Mouse (Mus musculus) forebrain, embryonic 14.5 days (tissue): ENCODE results near the gene Cd300lg. TPM values are rescaled to one million over a fixed set of nuclear protein-coding genes. Genes with fewer than 3 reads are reported as not detected.
A peak's percentile ranks its signal among the peaks of the same experiment; 100 is the strongest.

Source experiments
- ATAC-seq: fragments of 200-750 bp; cut with Nextera tagmentation; 2 replicates; pipeline ENCODE4 v1.8.0; 2017; ENCODE audit warnings: mild to moderate bottlenecking, moderate library complexity
- DNase-seq: peaks from one replicate; pipeline ENCODE4 v3.0.0-alpha.2; 2015; ENCODE audit warnings: low spot score
- H3K27ac ChIP-seq: fragments of 300-500 bp; sonication (generic); 2 replicates; pipeline ENCODE4 v1.5.1; 2014; ENCODE audit warnings: low read depth, mild to moderate bottlenecking, control low read depth, low read length, moderate library complexity
- H3K27me3 ChIP-seq: fragments of 300-500 bp; sonication (generic); replicated peaks from 2 replicates; pipeline ENCODE4 v1.6.1; 2014; ENCODE audit warnings: low read length, control low read depth, mixed read lengths; ENCODE audit not compliant: control insufficient read depth, insufficient read depth
- H3K36me3 ChIP-seq: fragments of 300-500 bp; sonication (generic); 2 replicates; pipeline ENCODE4 v1.6.1; 2014; ENCODE audit warnings: low read length, control low read depth; ENCODE audit not compliant: control insufficient read depth, insufficient read depth
- H3K4me1 ChIP-seq: fragments of 300-500 bp; sonication (generic); 2 replicates; pipeline ENCODE4 v1.6.1; 2014; ENCODE audit warnings: antibody characterized with exemption, low read length, control low read depth; ENCODE audit not compliant: control insufficient read depth, insufficient read depth
- H3K4me2 ChIP-seq: fragments of 300-500 bp; sonication (generic); 2 replicates; pipeline ENCODE4 v1.6.1; 2014; ENCODE audit warnings: mild to moderate bottlenecking, control low read depth, low read length
- H3K4me3 ChIP-seq: fragments of 300-500 bp; sonication (generic); 2 replicates; pipeline ENCODE4 v1.5.1; 2014; ENCODE audit warnings: low read depth, low read length, control low read depth
- H3K9ac ChIP-seq: fragments of 300-500 bp; sonication (generic); 2 replicates; pipeline ENCODE4 v1.6.1; 2014; ENCODE audit warnings: mild to moderate bottlenecking, low read length, control low read depth, moderate library complexity
- H3K9me3 ChIP-seq: fragments of 300-500 bp; sonication (generic); replicated peaks from 2 replicates; pipeline ENCODE4 v1.6.1; 2016; ENCODE audit warnings: low read length, control low read depth, mixed read lengths; ENCODE audit not compliant: control insufficient read depth
- WGBS: fragments of 180-500 bp; shearing (Covaris S2); extraction: QIAGEN DNeasy Blood & Tissue Kit; methylation state at CpG from one replicate; pipeline ENCODE4 v1.1.7; 2014; 5-methylcytosine and 5-hydroxymethylcytosine counted together
- polyA plus RNA-seq: library from polyadenylated mRNA; unstranded; fragments of >200 nt; fragmentation: Nextera tagmentation; extraction: Ambion mirVana; gene quantifications from 2 replicates; pipeline ENCODE4 v1.2.1, GENCODE M21; 2014

Gene Cd300lg
- polyA plus RNA-seq, 1 experiment from 2014 or later: not detected

- DNase-seq (no peak), ATAC-seq (no peak)
- H3K4me2 ChIP-seq: no peak overlapping the region
- H3K9ac ChIP-seq: no peak overlapping the region
- H3K9me3 ChIP-seq: no peaks in the 10 kb centered on the region
- peaks cover 23% of the 10 kb centered on the region for H3K36me3 ChIP-seq
- no peaks in the 10 kb centered on the region for H3K27me3 ChIP-seq
- 58% methylated on average over 5 of the region's 5 CpGs for WGBS
- no peak overlapping the region for H3K27ac ChIP-seq
- peaks cover 17% of the 10 kb centered on the region for H3K4me1 ChIP-seq
- no peak overlapping the region for H3K4me3 ChIP-seq
These were observed 20.1 kb upstream of the Cd300lg start for GRCm38 (mm10) chr11:102021196-102021595.

GRCm38 (mm10) chr11:102023406-102023805 is 17.9 kb upstream of the Cd300lg start:
- 82% methylated on average over 13 of the region's 13 CpGs for WGBS
- H3K9me3 ChIP-seq: no peaks in the 10 kb centered on the region
- ATAC-seq: no peak
- H3K36me3 ChIP-seq: peaks cover 7% of the 10 kb centered on the region; the same call in 1 of the 2 replicates
- H3K27ac ChIP-seq: no peak overlapping the region
- no peak overlapping the region for H3K4me3 ChIP-seq
- no peak for DNase-seq
- H3K4me1 ChIP-seq: peaks cover 28% of the 10 kb centered on the region
- no peak overlapping the region for H3K4me2 ChIP-seq
- H3K9ac ChIP-seq: no peak overlapping the region
- H3K27me3 ChIP-seq: no peaks in the 10 kb centered on the region

GRCm38 (mm10) chr11:102024084-102024758 is 17.1 kb upstream of the Cd300lg start:
- peaks cover 3% of the 10 kb centered on the region; the same call in 1 of the 2 replicates for H3K36me3 ChIP-seq
- no peak overlapping the region for H3K4me2 ChIP-seq
- peaks cover 28% of the 10 kb centered on the region for H3K4me1 ChIP-seq
- H3K9ac ChIP-seq: no peak overlapping the region
- H3K9me3 ChIP-seq: no peaks in the 10 kb centered on the region
- DNase-seq (no peak), ATAC-seq (no peak)
- H3K27ac ChIP-seq: no peak overlapping the region
- no peak overlapping the region for H3K4me3 ChIP-seq
- H3K27me3 ChIP-seq: no peaks in the 10 kb centered on the region
- 84% methylated on average over 6 of the region's 6 CpGs for WGBS

- DNase-seq (no peak), ATAC-seq (no peak)
- 0 out of 2 replicates have a peak overlapping the region, but pooled peaks have one; percentile 16 for H3K27ac ChIP-seq
- H3K36me3 ChIP-seq: peaks cover 3% of the 10 kb centered on the region; the same call in 1 of the 2 replicates
- H3K4me1 ChIP-seq: peaks cover 24% of the 10 kb centered on the region
- no peaks in the 10 kb centered on the region for H3K9me3 ChIP-seq
- 78% methylated on average over 4 of the region's 4 CpGs for WGBS
- H3K4me2 ChIP-seq: peak overlapping the region; percentile 77
- H3K9ac ChIP-seq: peak overlapping the region; percentile 29; the same call in 1 of the 2 replicates
- H3K27me3 ChIP-seq: no peaks in the 10 kb centered on the region
- H3K4me3 ChIP-seq: 0 out of 2 replicates have a peak overlapping the region, but pooled peaks have one; percentile 67
These were observed 16.4 kb upstream of the Cd300lg start for GRCm38 (mm10) chr11:102024875-102025274.

- peak overlapping the region; percentile 29; the same call in 1 of the 2 replicates for H3K9ac ChIP-seq
- WGBS: 39% methylated on average over 7 of the region's 7 CpGs
- peak overlapping the region; percentile 67 for H3K4me3 ChIP-seq
- H3K27ac ChIP-seq: no peak overlapping the region
- no peaks in the 10 kb centered on the region for H3K27me3 ChIP-seq
- DNase-seq (no peak), ATAC-seq (no peak)
- H3K4me1 ChIP-seq: peaks cover 23% of the 10 kb centered on the region
- H3K36me3 ChIP-seq: peaks cover 3% of the 10 kb centered on the region; the same call in 1 of the 2 replicates
- H3K4me2 ChIP-seq: peak overlapping the region; percentile 77
- H3K9me3 ChIP-seq: no peaks in the 10 kb centered on the region
These were observed 16.0 kb upstream of the Cd300lg start for GRCm38 (mm10) chr11:102025354-102025753.

- peaks cover 3% of the 10 kb centered on the region; the same call in 1 of the 2 replicates for H3K36me3 ChIP-seq
- no peaks in the 10 kb centered on the region for H3K9me3 ChIP-seq
- DNase-seq (peak; percentile 52), ATAC-seq (peak; percentile 40; the same call in 1 of the 2 replicates)
- peaks cover 23% of the 10 kb centered on the region for H3K4me1 ChIP-seq
- peak overlapping the region; percentile 67 for H3K4me3 ChIP-seq
- 3% methylated on average over 22 of the region's 23 CpGs for WGBS
- peak overlapping the region; percentile 86 for H3K27ac ChIP-seq
- H3K9ac ChIP-seq: peak overlapping the region; percentile 79
- no peaks in the 10 kb centered on the region for H3K27me3 ChIP-seq
- peak overlapping the region; percentile 77 for H3K4me2 ChIP-seq
These were observed 15.2 kb upstream of the Cd300lg start for GRCm38 (mm10) chr11:102025991-102026660.

GRCm38 (mm10) chr11:102026694-102027360 is 14.5 kb upstream of the Cd300lg start:
- Histone ChIP-seq H3K9ac (peak overlapping the region; percentile 79), H3K4me3 (peak overlapping the region; percentile 67), H3K4me2 (peak overlapping the region; percentile 77), H3K27ac (peak overlapping the region; percentile 86), H3K4me1 (peaks cover 23% of the 10 kb centered on the region), H3K36me3 (peaks cover 3% of the 10 kb centered on the region; the same call in 1 of the 2 replicates), H3K9me3 (no peaks in the 10 kb centered on the region), H3K27me3 (no peaks in the 10 kb centered on the region)
- peak; percentile 90 for ATAC-seq
- WGBS: under 1% methylated on average over 44 of the region's 73 CpGs
- peak; percentile 97 for DNase-seq

- 4% methylated on average over 12 of the region's 12 CpGs for WGBS
- peak overlapping the region; percentile 67 for H3K4me3 ChIP-seq
- ATAC-seq (peak; percentile 26), DNase-seq (peak; percentile 56)
- peak overlapping the region; percentile 79 for H3K9ac ChIP-seq
- H3K4me1 ChIP-seq: peaks cover 23% of the 10 kb centered on the region
- peak overlapping the region; percentile 77 for H3K4me2 ChIP-seq
- H3K9me3 ChIP-seq: no peaks in the 10 kb centered on the region
- no peaks in the 10 kb centered on the region for H3K36me3 ChIP-seq
- peak overlapping the region; percentile 86 for H3K27ac ChIP-seq
- H3K27me3 ChIP-seq: no peaks in the 10 kb centered on the region
These were observed 13.8 kb upstream of the Cd300lg start for GRCm38 (mm10) chr11:102027361-102028017.
